Mouse (Mus musculus) myocyte (in vitro differentiated cells): ENCODE data around the gene Gm11564. TPM values are rescaled to one million over a fixed set of nuclear protein-coding genes. Genes with fewer than 3 reads are reported as not detected.
"Not testable (repeated sequence)": the region's sequence is repeated elsewhere in the genome, so short reads cannot be mapped to it uniquely, and the experiment has no call there.

Source experiments
- H3K27me3 ChIP-seq: one replicate; pipeline ENCODE4 v1.6.1; 2011; ENCODE audit not compliant: control insufficient read depth, insufficient read depth, insufficient read length
- H3K36me3 ChIP-seq: one replicate; pipeline ENCODE4 v1.6.1; 2011; ENCODE audit not compliant: control insufficient read depth, insufficient read depth
- H3K4me2 ChIP-seq: one replicate; pipeline ENCODE4 v1.6.1; 2011; ENCODE audit warnings: low read depth, control low read depth
- H3K4me3 ChIP-seq: one replicate; pipeline ENCODE4 v1.5.1; 2011; ENCODE audit warnings: mild to moderate bottlenecking, control low read depth, moderate library complexity
- H3K79me2 ChIP-seq: one replicate; pipeline ENCODE4 v1.6.1; 2011; ENCODE audit not compliant: control insufficient read depth, insufficient read depth
- H3ac ChIP-seq: one replicate; pipeline ENCODE4 v1.6.1; 2011; ENCODE audit not compliant: control insufficient read depth, insufficient read length
- CEBPB ChIP-seq: IDR thresholded peaks from 2 replicates; pipeline ENCODE4 v1.6.1; 2011; ENCODE audit warnings: mild to moderate bottlenecking, moderate library complexity; ENCODE audit not compliant: poor library complexity, insufficient read depth, severe bottlenecking
- E2F4 ChIP-seq: IDR thresholded peaks from one replicate; pipeline ENCODE4 v1.6.1; 2011; ENCODE audit warnings: mild to moderate bottlenecking, control low read depth, moderate library complexity; ENCODE audit not compliant: insufficient read depth
- MAX ChIP-seq: IDR thresholded peaks from one replicate; pipeline ENCODE4 v1.6.1; 2011; ENCODE audit warnings: low read depth, mild to moderate bottlenecking, control low read depth
- MYOD1 ChIP-seq, 3 experiments: IDR thresholded peaks; one replicate each; pipeline ENCODE4 v1.6.1; 2011; ENCODE audit warnings: control low read depth in 2 of 3, low read depth in 2 of 3, mild to moderate bottlenecking in 2 of 3, moderate library complexity in 1 of 3; ENCODE audit not compliant: insufficient read length in 2 of 3, control insufficient read depth in 1 of 3
- MYOG ChIP-seq, 3 experiments: IDR thresholded peaks; one replicate each; pipeline ENCODE4 v1.6.1; 2011; ENCODE audit warnings: control low read depth in 2 of 3, low read depth in 2 of 3, mild to moderate bottlenecking in 2 of 3; ENCODE audit not compliant: insufficient read length in 2 of 3, control insufficient read depth in 1 of 3, insufficient read depth in 1 of 3
- POLR2A ChIP-seq: IDR thresholded peaks from one replicate; pipeline ENCODE4 v1.6.1; 2011; ENCODE audit warnings: low read depth, mild to moderate bottlenecking, control low read depth, moderate library complexity; ENCODE audit not compliant: insufficient read length
- POLR2AphosphoS2 ChIP-seq: IDR thresholded peaks from one replicate; pipeline ENCODE4 v1.6.1; 2011; ENCODE audit warnings: low read depth, control low read depth; ENCODE audit not compliant: insufficient read length
- REST ChIP-seq: IDR thresholded peaks from one replicate; pipeline ENCODE4 v1.6.1; 2011; ENCODE audit warnings: mild to moderate bottlenecking, control low read depth, moderate library complexity; ENCODE audit not compliant: insufficient read depth, insufficient read length
- SRF ChIP-seq: IDR thresholded peaks from one replicate; pipeline ENCODE4 v1.6.1; 2011; ENCODE audit warnings: low read depth; ENCODE audit not compliant: control insufficient read depth, insufficient read length
- TCF12 ChIP-seq: IDR thresholded peaks from one replicate; pipeline ENCODE4 v1.6.1; 2011; ENCODE audit warnings: mild to moderate bottlenecking, control low read depth; ENCODE audit not compliant: poor library complexity, insufficient read depth, severe bottlenecking
- TCF3 ChIP-seq: IDR thresholded peaks from one replicate; pipeline ENCODE4 v1.6.1; 2011; ENCODE audit warnings: low read depth, control low read depth; ENCODE audit not compliant: insufficient read length
- USF1 ChIP-seq: IDR thresholded peaks from one replicate; pipeline ENCODE4 v1.6.1; 2011; ENCODE audit warnings: low read depth, mild to moderate bottlenecking, control low read depth, moderate library complexity
- polyA plus RNA-seq: library from polyadenylated mRNA; unstranded; fragments of >200 nt; fragmentation: generic; extraction: Trizol; gene quantifications from one replicate; pipeline ENCODE4 v1.2.1, GENCODE M21; 2012; ENCODE audit warnings: missing spikeins

Gene Gm11564
- polyA plus RNA-seq, 1 experiment, result not detected

DNA sequence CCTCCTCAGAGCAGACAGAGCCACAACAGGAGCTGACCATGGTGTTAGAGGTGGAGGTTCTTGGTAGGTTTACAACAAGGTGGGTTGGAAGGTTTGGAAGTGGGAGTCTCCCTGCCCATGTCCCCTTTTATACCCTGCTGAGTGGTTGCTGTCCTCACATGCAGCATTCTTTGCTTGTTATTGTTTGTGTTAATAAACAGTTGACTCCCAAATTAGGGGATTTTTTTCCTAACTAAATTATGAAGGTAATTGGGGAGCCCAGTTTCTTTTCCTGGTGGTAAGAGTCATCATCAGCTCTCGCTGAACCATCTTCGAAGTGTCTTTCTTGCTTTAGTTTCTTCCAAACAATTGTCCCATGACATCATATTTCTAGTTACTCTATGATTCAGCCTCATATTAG, 34.9 kb downstream of the Gm11564 start, which contains the start of gene Krtap4-8:
Krtap4-8 (minus strand) TSS at position 101 of the 400 bp plus-strand sequence.
- Histone ChIP-seq H3K27me3 (no peaks in the 10 kb centered on the region), H3K79me2 (no peaks in the 10 kb centered on the region), H3ac (no peak within 1 kb of the TSS), H3K4me3 (no peak within 1 kb of the TSS), H3K36me3 (no peaks in the 10 kb centered on the region), H3K4me2 (no peak within 1 kb of the TSS)
- TF ChIP-seq POLR2A (no peak), TCF12 (no peak), MYOD1 (IDR thresholded peaks at IDR 0.05; ENCODE audit: control insufficient read depth in 1 of 3, insufficient read length in 2 of 3, low read depth in 2 of 3) (no peak), SRF (no peak), REST (no peak)

DNA sequence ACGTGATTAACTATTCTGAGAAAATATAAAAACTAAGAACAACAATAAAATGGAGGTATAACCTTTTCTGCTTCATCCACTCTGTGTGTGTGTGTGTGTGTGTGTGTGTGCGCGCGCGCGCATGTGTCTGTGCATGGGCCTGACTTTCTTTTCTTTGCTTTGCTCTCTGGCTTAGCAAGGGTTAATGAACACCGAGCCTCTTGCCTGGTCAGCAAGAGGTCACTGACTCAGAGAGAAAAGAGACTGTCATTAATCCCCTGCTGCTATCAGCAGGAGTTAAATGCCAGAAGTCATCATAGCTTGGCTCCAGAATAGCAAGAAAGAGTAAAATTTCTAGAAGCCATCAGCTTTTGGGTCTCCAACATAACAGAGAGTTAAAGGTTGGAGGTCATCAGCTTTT, 37.1 kb downstream of the Gm11564 start:
- no peak overlapping the region for H3ac ChIP-seq
- no peaks in the 10 kb centered on the region for H3K27me3 ChIP-seq
- no peak for TF ChIP-seq MYOG (IDR thresholded peaks at IDR 0.05; ENCODE audit: control insufficient read depth in 1 of 3, insufficient read depth in 1 of 3, insufficient read length in 2 of 3, low read depth in 2 of 3)
- no peak for TF ChIP-seq POLR2A
- TF ChIP-seq TCF3, result no peak
- TF ChIP-seq E2F4, result no peak
- TF ChIP-seq SRF, result no peak
- TF ChIP-seq MAX, result no peak
- TF ChIP-seq REST, result no peak
- no peak for TF ChIP-seq TCF12
- TF ChIP-seq USF1, result no peak
- no peak for TF ChIP-seq CEBPB
- H3K36me3 ChIP-seq, result no peaks in the 10 kb centered on the region
- H3K79me2 ChIP-seq, result no peaks in the 10 kb centered on the region
- no peak overlapping the region for H3K4me3 ChIP-seq
- no peak overlapping the region for H3K4me2 ChIP-seq

DNA sequence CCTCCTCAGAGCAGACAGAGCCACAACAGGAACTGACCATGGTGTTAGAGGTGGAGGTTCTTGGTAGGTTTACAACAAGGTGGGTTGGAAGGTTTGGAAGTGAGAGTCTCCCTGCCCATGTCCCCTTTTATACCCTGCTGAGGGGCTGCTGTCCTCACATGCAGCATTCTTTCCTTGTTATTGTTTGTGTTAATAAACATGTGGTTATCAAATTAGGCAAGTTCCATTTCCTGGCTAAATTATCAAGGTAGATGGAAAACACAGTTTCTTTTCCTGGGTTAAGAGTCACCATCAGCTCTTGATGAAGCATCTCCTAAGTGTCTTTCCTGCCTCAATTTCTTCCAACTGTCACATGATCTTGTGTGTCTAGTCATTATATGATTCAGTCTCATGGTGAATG, 42.7 kb downstream of the Gm11564 start, which contains the start of gene Gm11595:
Gm11595 (minus strand) TSS at position 101 of the 400 bp plus-strand sequence.
- H3K79me2 ChIP-seq, H3K4me3 ChIP-seq, H3K4me2 ChIP-seq, H3K27me3 ChIP-seq, H3ac ChIP-seq, H3K36me3 ChIP-seq: not testable (repeated sequence)

DNA sequence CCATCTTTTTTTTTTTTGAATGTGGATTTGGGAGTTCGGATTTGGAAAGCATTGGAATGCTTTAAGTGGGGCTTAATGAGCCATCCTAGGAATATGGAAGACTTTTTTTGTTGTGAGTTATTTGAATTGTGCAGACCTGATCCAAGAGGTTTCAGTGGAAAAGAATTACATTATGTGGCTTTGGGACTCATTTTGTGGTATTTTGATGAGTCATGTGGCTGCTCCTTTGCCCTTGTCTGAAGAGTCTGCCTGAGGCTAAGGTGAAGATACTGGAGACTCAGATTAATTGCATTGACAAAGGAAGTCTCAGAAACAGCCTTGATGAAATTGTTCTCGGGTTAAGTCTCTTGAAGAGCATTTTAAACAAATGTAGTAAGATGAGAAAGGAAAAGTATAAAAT, 47.1 kb downstream of the Gm11564 start:
- H3K4me2 ChIP-seq, result no peak overlapping the region
- peaks cover 5% of the 10 kb centered on the region for H3K27me3 ChIP-seq
- no peak overlapping the region for H3K4me3 ChIP-seq
- H3ac ChIP-seq, result no peak overlapping the region
- no peak for TF ChIP-seq REST
- TF ChIP-seq MYOD1 (IDR thresholded peaks at IDR 0.05; ENCODE audit: control insufficient read depth in 1 of 3, insufficient read length in 2 of 3, low read depth in 2 of 3), result no peak
- TF ChIP-seq CEBPB, result no peak
- TF ChIP-seq TCF12, result no peak
- no peak for TF ChIP-seq TCF3
- TF ChIP-seq MYOG (IDR thresholded peaks at IDR 0.05; ENCODE audit: control insufficient read depth in 1 of 3, insufficient read depth in 1 of 3, insufficient read length in 2 of 3, low read depth in 2 of 3), result no peak
- TF ChIP-seq E2F4, result no peak
- TF ChIP-seq POLR2A, result no peak
- no peak for TF ChIP-seq USF1
- TF ChIP-seq MAX, result no peak
- TF ChIP-seq POLR2AphosphoS2, result no peak
- no peak for TF ChIP-seq SRF
- H3K36me3 ChIP-seq, result no peaks in the 10 kb centered on the region
- no peaks in the 10 kb centered on the region for H3K79me2 ChIP-seq

Other genes starting within 250 kb of the Gm11564 start
- gene Krtap3-1, start 249.0 kb downstream of the Gm11564 start, polyA plus RNA-seq, result not detected
- gene Krtap1-5, start 234.7 kb downstream of the Gm11564 start, polyA plus RNA-seq, result not detected
- not detected for gene Krtap1-4, start 232.0 kb downstream of the Gm11564 start, polyA plus RNA-seq
- not detected for gene Krtap1-3, start 224.3 kb downstream of the Gm11564 start, polyA plus RNA-seq
- not detected for gene Krtap9-3, start 217.6 kb downstream of the Gm11564 start, polyA plus RNA-seq
- not detected for gene Gm11938, start 212.4 kb downstream of the Gm11564 start, polyA plus RNA-seq
- gene Gm11937, start 205.5 kb downstream of the Gm11564 start, polyA plus RNA-seq, result not detected
- not detected for gene Krtap2-4, start 200.8 kb downstream of the Gm11564 start, polyA plus RNA-seq
- gene Gm11562, start 195.2 kb downstream of the Gm11564 start, polyA plus RNA-seq, result not detected
- gene Krtap4-1, start 187.4 kb downstream of the Gm11564 start, polyA plus RNA-seq, result not detected
- not detected for gene Krtap4-2, start 180.6 kb downstream of the Gm11564 start, polyA plus RNA-seq
- gene Krtap4-7, start 171.6 kb downstream of the Gm11564 start, polyA plus RNA-seq, result not detected
- not detected for gene Gm11555, start 165.4 kb downstream of the Gm11564 start, polyA plus RNA-seq
- not detected for gene Gm11563, start 156.7 kb downstream of the Gm11564 start, polyA plus RNA-seq
- gene Krtap4-6, start 149.7 kb downstream of the Gm11564 start, polyA plus RNA-seq, result not detected
- gene Gm14190, start 124.9 kb downstream of the Gm11564 start, polyA plus RNA-seq, result not detected
- gene Gm14180, start 81.4 kb downstream of the Gm11564 start, polyA plus RNA-seq, result not detected
- not detected for gene Gm11595, start 42.8 kb downstream of the Gm11564 start, polyA plus RNA-seq
- not detected for gene Krtap4-8, start 35.0 kb downstream of the Gm11564 start, polyA plus RNA-seq
- gene Krtap4-9, start 30.5 kb downstream of the Gm11564 start, polyA plus RNA-seq, result not detected
- gene Gm11596, start 22.2 kb downstream of the Gm11564 start, polyA plus RNA-seq, result not detected
- gene Gm11569, start 16.7 kb downstream of the Gm11564 start, polyA plus RNA-seq, result not detected
- gene Gm11554, start 11.2 kb downstream of the Gm11564 start, polyA plus RNA-seq, result not detected
- gene Krtap4-13, start 5.8 kb downstream of the Gm11564 start, polyA plus RNA-seq, result not detected
- gene 2300003K06Rik, start 22.4 kb upstream of the Gm11564 start, polyA plus RNA-seq, result not detected
- gene Krtap4-16, start 35.9 kb upstream of the Gm11564 start, polyA plus RNA-seq, result not detected
- not detected for gene Gm11568, start 42.3 kb upstream of the Gm11564 start, polyA plus RNA-seq
- not detected for gene Gm11559, start 48.8 kb upstream of the Gm11564 start, polyA plus RNA-seq
- not detected for gene Krtap9-1, start 57.7 kb upstream of the Gm11564 start, polyA plus RNA-seq
- gene Gm11567, start 63.5 kb upstream of the Gm11564 start, polyA plus RNA-seq, result not detected
- not detected for gene Krtap31-1, start 92.3 kb upstream of the Gm11564 start, polyA plus RNA-seq
- not detected for gene Gm11565, start 99.1 kb upstream of the Gm11564 start, polyA plus RNA-seq
- gene Krtap31-2, start 120.6 kb upstream of the Gm11564 start, polyA plus RNA-seq, result not detected
- not detected for gene Krtap9-5, start 132.8 kb upstream of the Gm11564 start, polyA plus RNA-seq
- not detected for gene Krtap29-1, start 163.4 kb upstream of the Gm11564 start, polyA plus RNA-seq
- not detected for gene Krtap16-1, start 170.9 kb upstream of the Gm11564 start, polyA plus RNA-seq
- not detected for gene Krtap17-1, start 178.3 kb upstream of the Gm11564 start, polyA plus RNA-seq
- not detected for gene Krt33a, start 200.5 kb upstream of the Gm11564 start, polyA plus RNA-seq
- 0.06 TPM for gene Krt33b, start 214.2 kb upstream of the Gm11564 start, polyA plus RNA-seq
- gene Krt34, start 225.9 kb upstream of the Gm11564 start, polyA plus RNA-seq, result not detected
- gene Krt31, start 234.9 kb upstream of the Gm11564 start, polyA plus RNA-seq, result 0.89 TPM